Mouse (Mus musculus): ENCODE measurements around the gene Eif4e. TPM values are rescaled to one million over a fixed set of nuclear protein-coding genes. Genes with fewer than 3 reads are reported as not detected.

Gene Eif4e
- polyA plus RNA-seq, 1 experiment, result 7.7 TPM

DNA sequence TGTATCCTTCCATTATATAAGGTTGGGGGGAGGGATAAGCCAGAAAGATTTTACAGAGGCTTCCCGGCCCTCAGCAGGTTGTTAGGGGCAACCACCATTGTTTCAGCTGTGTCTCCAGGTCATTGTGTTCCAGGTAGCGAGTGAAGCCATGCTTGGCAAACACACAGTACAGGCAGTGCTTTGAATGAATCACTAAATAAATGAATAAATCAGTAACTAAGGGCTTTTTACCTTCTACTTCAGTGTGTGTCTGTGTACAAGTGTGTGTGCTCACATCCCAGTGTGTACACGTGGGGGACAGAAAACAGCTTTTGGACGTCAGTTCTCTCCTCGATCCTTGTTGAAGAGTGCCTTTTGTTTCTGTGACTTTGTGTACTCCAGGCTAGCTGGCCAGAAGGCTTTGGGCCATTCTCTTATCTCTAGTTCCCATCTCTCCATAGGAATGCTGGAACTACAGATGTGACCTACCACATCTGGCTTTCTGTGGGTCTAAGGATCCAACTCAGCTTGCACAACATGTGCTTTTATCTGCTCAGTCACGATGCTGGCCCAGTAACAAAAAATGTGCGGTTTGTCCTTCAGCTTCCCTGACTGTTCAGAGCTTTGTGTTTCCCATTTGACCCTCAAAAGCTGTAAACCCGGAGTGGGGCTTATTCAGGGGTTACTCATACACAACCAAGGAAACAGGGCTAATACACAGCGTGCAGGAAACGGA is 10.2 kb upstream of the Eif4e start:
- H3K4me1 ChIP-seq (ENCODE audit: control insufficient read depth, insufficient read depth, insufficient read length), result no peaks in the 10 kb centered on the region
- no peaks in the 10 kb centered on the region for H3K36me3 ChIP-seq (ENCODE audit: control insufficient read depth, insufficient read depth, low read length)
- no peak for DNase-seq (ENCODE audit: low read depth in 1 of 2, low spot score in 2 of 2)
- no peak overlapping the region for H3K4me3 ChIP-seq (ENCODE audit: extremely low read depth, insufficient read depth, insufficient read length)
- no peak for TF ChIP-seq CTCF (IDR thresholded peaks at IDR 0.05; ENCODE audit: extremely low read depth, insufficient read depth, insufficient read length, insufficient replicate concordance)
- no peak for TF ChIP-seq POLR2A (IDR thresholded peaks at IDR 0.05; ENCODE audit: low read depth, low read length)
- WGBS, result 83% methylated on average over 10 of the region's 10 CpGs
- H3K27me3 ChIP-seq (ENCODE audit: control insufficient read depth, insufficient read depth, low read length), result no peaks in the 10 kb centered on the region
- H3K27ac ChIP-seq (ENCODE audit: insufficient read depth, low read length), result no peak overlapping the region

DNA sequence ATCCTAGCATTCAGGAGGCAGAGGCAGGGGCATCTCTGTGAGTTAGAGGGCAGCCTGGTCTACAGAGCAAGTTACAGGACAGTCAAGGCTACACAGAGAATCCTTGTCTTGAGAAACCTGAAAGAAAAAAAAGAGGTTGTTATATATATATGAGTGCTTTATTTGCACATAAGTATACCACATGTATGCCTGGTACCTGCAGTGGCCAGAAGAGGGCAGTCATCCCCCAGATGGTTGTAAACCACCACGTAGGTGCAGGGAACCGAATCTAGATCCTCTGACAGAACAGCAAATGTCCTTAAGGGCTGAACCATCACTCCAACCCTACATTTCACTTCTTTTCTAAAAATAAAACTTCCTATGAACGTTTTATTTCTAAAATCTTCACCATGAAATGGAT is 8.1 kb upstream of the Eif4e start:
- WGBS, result 71% methylated on average over 3 of the region's 3 CpGs

DNA sequence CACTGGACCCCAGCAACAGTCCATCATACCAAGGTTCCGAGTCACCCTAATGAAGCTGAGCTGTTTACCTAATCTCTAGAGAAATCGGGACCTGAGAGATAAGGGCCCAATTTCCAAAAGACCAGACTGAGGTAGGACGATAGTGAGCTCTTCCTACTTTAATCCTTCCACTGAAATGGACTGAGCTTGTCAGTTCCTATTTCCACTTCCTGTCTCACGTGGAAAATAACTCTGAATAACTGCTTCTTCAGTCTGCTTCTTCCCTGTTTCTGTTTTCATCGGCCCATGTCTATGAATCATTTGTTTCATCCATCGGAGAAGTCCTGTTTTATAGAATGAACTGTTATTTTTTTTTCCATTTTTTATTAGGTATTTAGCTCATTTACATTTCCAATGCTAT is 6.8 kb upstream of the Eif4e start:
- no peak overlapping the region for H3K4me3 ChIP-seq (ENCODE audit: extremely low read depth, insufficient read depth, insufficient read length)
- no peaks in the 10 kb centered on the region for H3K4me1 ChIP-seq (ENCODE audit: control insufficient read depth, insufficient read depth, insufficient read length)
- 62% methylated on average over 6 of the region's 6 CpGs for WGBS
- H3K27ac ChIP-seq (ENCODE audit: insufficient read depth, low read length), result no peak overlapping the region
- DNase-seq (ENCODE audit: low read depth in 1 of 2, low spot score in 2 of 2), result no peak
- no peaks in the 10 kb centered on the region for H3K27me3 ChIP-seq (ENCODE audit: control insufficient read depth, insufficient read depth, low read length)
- H3K36me3 ChIP-seq (ENCODE audit: control insufficient read depth, insufficient read depth, low read length), result no peaks in the 10 kb centered on the region
- TF ChIP-seq POLR2A (IDR thresholded peaks at IDR 0.05; ENCODE audit: low read depth, low read length) (no peak), CTCF (IDR thresholded peaks at IDR 0.05; ENCODE audit: extremely low read depth, insufficient read depth, insufficient read length, insufficient replicate concordance) (no peak)

More for the DNA sequence above, 8.1 kb upstream of the Eif4e start:
- Histone ChIP-seq H3K36me3 (ENCODE audit: control insufficient read depth, insufficient read depth, low read length) (no peaks in the 10 kb centered on the region), H3K27ac (ENCODE audit: insufficient read depth, low read length) (no peak overlapping the region), H3K27me3 (ENCODE audit: control insufficient read depth, insufficient read depth, low read length) (no peaks in the 10 kb centered on the region), H3K4me3 (ENCODE audit: extremely low read depth, insufficient read depth, insufficient read length) (no peak overlapping the region), H3K4me1 (ENCODE audit: control insufficient read depth, insufficient read depth, insufficient read length) (no peaks in the 10 kb centered on the region)
- DNase-seq (ENCODE audit: low read depth in 1 of 2, low spot score in 2 of 2), result peak in 1 of 2 experiments; percentile 21
- TF ChIP-seq POLR2A (IDR thresholded peaks at IDR 0.05; ENCODE audit: low read depth, low read length), result no peak
- TF ChIP-seq CTCF (IDR thresholded peaks at IDR 0.05; ENCODE audit: extremely low read depth, insufficient read depth, insufficient read length, insufficient replicate concordance), result peak; percentile 14; the same call in 1 of the 2 replicates

- Histone ChIP-seq H3K27ac (ENCODE audit: insufficient read depth, low read length) (no peak overlapping the region), H3K36me3 (ENCODE audit: control insufficient read depth, insufficient read depth, low read length) (no peaks in the 10 kb centered on the region), H3K27me3 (ENCODE audit: control insufficient read depth, insufficient read depth, low read length) (no peaks in the 10 kb centered on the region), H3K4me1 (ENCODE audit: control insufficient read depth, insufficient read depth, insufficient read length) (peaks cover 4% of the 10 kb centered on the region), H3K4me3 (ENCODE audit: extremely low read depth, insufficient read depth, insufficient read length) (no peak overlapping the region)
- no peak for DNase-seq (ENCODE audit: low read depth in 1 of 2, low spot score in 2 of 2)
- TF ChIP-seq POLR2A (IDR thresholded peaks at IDR 0.05; ENCODE audit: low read depth, low read length) (no peak), CTCF (IDR thresholded peaks at IDR 0.05; ENCODE audit: extremely low read depth, insufficient read depth, insufficient read length, insufficient replicate concordance) (no peak)
- WGBS, result 93% methylated on average over 4 of the region's 4 CpGs
Observed at GRCm38 (mm10) chr3:138523956-138524355, 2.0 kb upstream of the Eif4e start.

- no peak for DNase-seq (ENCODE audit: low read depth in 1 of 2, low spot score in 2 of 2)
- H3K27ac ChIP-seq (ENCODE audit: insufficient read depth, low read length), result no peak overlapping the region
- TF ChIP-seq CTCF (IDR thresholded peaks at IDR 0.05; ENCODE audit: extremely low read depth, insufficient read depth, insufficient read length, insufficient replicate concordance) (no peak), POLR2A (IDR thresholded peaks at IDR 0.05; ENCODE audit: low read depth, low read length) (no peak)
- H3K27me3 ChIP-seq (ENCODE audit: control insufficient read depth, insufficient read depth, low read length), result no peaks in the 10 kb centered on the region
- peaks cover 4% of the 10 kb centered on the region for H3K4me1 ChIP-seq (ENCODE audit: control insufficient read depth, insufficient read depth, insufficient read length)
- H3K36me3 ChIP-seq (ENCODE audit: control insufficient read depth, insufficient read depth, low read length), result no peaks in the 10 kb centered on the region
- no peak overlapping the region for H3K4me3 ChIP-seq (ENCODE audit: extremely low read depth, insufficient read depth, insufficient read length)
- WGBS, result 92% methylated on average over 8 of the region's 8 CpGs
Observed at GRCm38 (mm10) chr3:138525494-138525893, 485 bp upstream of the Eif4e start.

DNA sequence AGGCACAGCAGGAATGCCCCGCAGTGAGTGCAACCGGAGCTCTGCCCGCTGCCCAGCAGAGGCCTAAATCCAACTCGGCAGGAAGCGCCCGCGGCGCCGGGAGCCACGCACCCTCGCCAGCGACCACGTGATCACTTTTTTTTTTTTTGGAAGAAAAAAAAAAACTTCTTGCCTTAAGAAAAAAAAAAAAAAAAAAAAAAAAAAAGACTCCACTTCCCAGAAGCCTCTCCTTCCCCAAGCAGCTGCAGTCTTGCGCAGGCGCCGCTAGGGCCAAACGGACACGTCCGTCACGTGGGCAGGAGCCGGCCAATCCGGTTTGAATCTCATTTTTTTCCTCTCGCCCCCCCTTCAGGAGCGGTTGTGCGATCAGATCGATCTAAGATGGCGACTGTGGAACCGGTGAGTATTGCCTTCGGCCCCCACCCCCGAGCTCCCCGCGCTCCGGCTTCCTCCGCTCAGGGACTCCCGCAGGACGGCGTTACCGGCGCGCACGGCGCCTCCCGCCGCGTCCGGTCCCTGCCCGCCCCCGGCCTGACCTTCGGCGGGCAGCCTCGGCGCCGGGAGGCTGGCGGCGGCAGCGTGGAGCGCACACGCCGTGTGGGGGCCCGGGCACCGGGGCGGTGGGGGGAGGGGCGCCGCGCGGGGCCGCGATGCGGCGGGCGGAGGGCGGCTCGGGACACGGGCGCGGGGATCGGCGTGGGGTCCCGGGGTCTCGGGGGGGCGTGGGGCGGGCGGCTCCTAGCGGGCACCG is 1.1 kb downstream of the Eif4e start:
- H3K36me3 ChIP-seq (ENCODE audit: control insufficient read depth, insufficient read depth, low read length), result no peaks in the 10 kb centered on the region
- TF ChIP-seq POLR2A (IDR thresholded peaks at IDR 0.05; ENCODE audit: low read depth, low read length) (peak; percentile 65), CTCF (IDR thresholded peaks at IDR 0.05; ENCODE audit: extremely low read depth, insufficient read depth, insufficient read length, insufficient replicate concordance) (no peak)
- no peaks in the 10 kb centered on the region for H3K27me3 ChIP-seq (ENCODE audit: control insufficient read depth, insufficient read depth, low read length)
- H3K4me1 ChIP-seq (ENCODE audit: control insufficient read depth, insufficient read depth, insufficient read length), result peaks cover 6% of the 10 kb centered on the region
- peak overlapping the region; percentile 91 for H3K27ac ChIP-seq (ENCODE audit: insufficient read depth, low read length)
- DNase-seq (ENCODE audit: low read depth in 1 of 2, low spot score in 2 of 2), result peak; percentile 97
- WGBS, result 1% methylated on average over 76 of the region's 85 CpGs
- peak overlapping the region; percentile 97 for H3K4me3 ChIP-seq (ENCODE audit: extremely low read depth, insufficient read depth, insufficient read length)

All from spleen, adult 2 months (tissue).